Mouse (Mus musculus) brain, embryonic 18.5 days (tissue): ENCODE results near the gene Spop.

Source experiments
- DNase-seq: peaks from one replicate; pipeline ENCODE4 v3.0.0-alpha.2; 2012; ENCODE audit warnings: low read depth, low spot score

Spop gene

DNA sequence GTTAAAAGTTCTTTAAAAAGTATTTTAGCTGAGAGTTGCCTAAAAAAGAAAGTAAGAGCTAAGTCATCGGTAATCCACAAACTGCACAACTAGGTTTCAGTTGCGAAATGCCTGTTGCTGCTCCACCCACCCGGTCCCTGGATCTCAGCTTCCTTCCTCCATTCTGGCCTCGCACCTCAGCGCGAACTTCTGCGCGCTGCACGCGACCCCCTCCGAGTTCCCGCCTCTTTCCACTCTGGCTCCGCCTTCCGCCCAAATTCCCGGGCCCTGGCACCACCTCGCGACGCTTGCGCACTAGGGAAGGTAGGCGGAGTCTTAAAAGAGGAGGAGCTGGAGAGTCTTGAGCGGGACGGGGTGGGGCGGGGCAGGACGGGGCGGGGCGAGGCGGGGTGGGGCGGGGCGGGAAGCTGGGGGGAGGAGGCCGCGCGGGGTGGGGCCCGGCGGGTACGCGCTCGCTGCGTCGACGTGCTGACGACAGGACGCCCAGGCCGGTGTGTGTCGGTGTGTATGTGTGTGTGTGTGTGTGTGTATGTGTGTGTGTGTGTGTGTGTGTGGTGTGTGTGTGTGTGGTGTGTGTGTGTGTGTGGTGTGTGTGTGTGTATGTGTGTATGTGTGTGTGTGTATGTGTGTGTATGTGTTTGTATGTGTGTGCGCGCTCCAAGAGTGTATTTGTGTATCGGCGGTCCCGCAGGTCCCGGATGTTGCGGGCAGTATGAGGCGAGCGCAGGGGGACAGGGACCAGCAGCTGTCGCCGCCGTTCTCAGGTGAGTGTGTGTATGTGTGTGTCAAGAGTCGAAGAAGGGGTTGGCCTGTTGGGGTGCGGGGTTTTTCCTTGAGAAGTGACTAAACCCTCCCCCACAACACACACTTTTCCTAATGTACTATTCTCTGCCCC lies at the start of gene Spop:
Gene Spop, plus strand, starts transcription at position 440 of the 895 bp plus-strand sequence.
- peak; percentile 80 for DNase-seq

DNA sequence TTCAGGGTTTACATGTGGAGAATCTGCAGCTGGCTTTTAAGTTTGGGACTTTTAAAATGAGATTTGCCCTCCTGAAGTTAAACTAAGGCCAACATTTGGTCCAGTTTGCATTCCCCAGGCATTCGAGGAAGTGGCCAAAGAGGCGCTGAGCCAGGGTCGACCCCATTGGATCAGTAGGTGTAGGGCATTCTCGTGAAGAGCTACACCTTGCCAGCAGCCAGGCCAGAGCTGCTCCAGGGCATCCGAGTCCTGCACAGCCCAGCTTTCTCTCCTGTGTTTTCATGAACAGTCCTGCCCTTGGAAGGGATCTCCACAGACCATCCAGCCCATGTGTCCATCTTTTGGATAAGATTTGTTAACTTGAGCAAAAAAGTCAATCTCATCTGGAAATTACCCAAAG lies 49.5 kb upstream of the Spop start:
- DNase-seq: no peak

DNA sequence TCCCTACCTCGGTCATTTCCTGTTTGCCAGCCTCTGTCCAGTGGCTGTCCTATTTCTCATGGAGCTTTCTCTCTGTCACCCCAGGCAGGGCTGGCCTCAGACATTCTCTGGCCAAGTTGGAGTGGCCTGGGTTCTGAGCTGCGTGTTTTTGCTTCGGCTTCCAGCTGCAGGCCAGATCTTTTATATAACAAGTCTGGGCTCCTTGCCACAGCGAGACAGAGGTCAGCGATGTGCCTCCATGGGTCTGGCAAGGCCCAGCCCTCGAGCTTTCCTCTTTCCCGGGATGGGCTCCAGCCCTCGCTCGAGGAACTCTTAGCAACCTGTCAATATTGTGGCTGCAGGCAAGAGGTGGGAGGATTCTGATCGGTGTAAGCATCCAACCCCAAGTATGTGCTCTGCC lies 48.3 kb upstream of the Spop start:
- DNase-seq: peak; percentile 14

DNA sequence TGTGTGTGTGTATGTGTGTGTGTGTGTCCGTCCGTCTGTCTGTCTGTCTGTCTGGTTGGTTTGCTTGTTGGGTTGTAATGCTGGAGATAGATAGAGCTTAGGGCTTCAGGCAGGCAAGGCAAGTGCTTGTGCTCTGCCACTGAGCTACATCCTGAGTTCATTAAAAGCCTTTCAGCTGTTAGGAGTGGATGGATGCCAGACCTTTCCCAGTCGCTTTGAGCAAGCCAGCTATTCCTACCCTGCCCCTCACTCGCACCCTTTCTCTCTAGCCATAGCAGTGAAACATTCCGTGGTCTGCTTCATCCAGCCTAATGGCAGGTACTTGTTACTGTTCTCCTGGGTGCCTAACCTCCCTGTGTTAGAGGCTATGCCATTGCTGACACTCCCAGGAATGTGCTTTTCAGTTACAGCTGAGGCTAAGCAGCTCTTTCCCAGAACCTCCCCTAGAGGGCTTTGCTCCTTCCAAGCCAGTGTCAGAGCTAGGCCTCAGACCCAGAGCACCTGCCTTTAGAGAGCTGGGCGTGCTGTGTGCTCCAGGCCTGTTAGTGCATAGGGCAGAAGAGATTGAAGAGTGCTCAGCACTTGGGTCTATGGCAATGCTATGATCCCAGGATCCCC lies 47.5 kb upstream of the Spop start:
- DNase-seq: no peak

DNA sequence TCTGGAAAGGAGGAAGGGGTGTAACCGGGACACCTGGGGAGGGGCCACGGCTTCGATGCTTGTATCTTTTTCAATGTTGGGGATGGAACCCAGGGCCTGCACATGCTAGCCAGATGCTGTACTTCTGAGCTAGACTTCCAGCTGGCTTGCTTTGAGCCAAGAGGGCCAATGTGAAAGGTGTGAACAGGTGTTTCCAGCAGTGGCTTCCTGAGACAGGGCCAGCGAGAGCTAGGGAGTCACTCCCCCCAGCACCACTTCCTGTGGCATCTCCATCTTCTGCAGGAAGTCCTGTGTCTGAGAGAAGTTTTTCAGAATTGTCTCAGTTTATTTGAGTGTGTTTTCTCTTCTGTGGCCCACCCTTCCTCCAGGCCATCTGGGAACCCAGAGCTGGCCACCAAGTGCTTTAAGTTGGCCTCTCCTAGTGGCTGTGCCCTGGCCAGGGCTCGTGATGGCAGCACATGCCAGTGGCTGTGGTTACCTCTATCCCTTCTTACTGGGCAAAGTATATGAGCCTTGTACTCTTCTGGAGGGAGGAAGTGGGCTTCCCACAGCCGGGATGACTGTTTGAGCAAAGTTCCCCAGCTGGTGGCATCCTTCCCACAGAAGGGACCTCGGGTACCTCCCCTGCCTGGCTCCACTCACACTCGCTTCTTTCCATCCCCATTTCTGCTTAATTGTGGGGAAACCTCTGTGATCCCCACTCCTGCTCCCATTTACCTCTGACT lies 46.7 kb upstream of the Spop start:
- no peak for DNase-seq

DNA sequence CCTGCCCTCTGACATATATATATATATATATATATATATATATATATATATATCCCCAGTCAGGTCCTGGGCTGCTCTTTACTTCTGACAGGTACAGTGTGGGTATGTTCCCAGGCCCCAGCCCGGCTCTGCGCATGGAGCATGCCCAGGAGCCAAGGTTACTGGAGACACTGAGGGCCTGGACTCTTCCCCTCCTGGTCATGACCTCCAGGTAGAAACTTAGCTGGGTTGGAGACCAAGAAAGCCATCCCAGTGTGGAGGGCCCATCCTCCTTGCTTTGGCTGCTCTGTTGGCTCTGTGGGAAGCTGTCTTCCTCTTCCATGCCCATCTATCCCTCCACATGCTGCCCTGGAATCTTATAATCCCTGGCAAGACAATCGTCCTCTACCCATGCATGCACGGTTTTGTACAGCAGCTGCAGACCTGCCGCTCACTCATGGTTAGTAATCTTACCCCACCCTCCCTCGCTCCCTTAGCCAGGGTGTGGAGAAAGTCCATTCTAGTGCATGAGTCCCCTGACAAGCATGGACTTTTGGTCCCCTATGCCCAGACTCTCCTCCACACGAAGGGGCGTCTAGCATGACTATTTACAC lies 45.6 kb upstream of the Spop start:
- no peak for DNase-seq

DNA sequence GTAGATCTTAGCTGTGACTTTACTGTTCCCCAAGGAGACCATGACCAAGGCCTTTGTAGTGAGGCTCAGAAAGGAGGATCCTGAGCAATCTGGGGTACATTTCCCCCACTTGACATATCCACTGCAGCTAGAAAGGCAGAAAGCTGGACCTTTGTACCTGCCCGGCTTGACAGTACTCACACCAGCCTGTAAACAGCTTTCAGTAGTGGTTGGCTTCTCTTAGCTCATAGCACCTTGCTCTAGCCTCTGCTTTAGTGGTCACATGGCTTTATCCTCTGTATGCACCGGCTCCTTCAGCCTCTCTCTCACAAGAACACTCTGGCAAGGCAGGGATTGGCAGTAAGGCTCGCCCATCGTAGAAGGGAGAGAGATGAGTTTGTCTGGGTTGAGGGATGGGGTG lies 45.0 kb upstream of the Spop start:
- no peak for DNase-seq

DNA sequence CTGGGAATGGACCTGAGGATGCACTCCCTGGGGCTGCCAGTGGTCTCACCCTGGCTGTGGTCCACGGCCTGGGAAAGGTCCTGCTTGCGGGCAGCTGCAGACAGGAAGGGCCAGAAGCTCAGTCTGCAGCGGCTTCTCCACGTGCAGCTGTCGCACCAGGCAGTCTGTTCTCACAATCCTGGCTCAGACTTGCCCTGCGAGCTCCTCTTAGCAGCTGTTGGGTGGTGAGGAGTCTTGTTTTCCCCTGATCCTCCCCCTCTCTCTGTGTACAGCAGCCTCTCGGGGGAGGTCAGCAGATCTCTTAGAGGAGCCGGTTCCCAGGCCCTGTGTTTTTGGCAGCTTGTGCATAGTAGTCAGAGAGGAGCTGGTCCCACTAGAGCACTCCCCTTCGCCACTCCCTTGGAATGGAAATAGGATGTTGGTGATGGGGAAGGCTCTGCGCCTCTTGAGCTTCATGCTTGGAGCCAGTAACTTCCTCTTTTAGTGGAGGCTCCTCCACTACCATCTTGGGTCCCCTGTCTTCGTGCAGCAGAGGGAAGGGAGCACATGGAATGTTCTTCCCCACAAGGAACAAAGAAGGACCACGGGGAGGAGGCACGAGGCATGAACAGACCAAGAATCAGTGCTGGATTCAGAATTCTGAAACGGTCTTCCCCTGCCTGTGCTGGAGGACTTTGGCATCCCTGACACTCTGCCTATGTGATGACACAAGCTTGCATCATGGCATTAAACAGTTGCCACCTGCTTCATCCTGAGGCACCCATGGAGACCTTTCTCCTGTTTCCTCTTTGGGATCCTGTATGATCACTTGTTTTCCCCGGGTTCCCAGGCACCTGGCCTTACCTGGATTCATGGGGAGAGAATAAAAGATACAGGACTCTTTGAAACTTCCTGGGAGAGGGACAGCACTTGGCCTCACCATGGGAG lies 43.7 kb upstream of the Spop start:
- no peak for DNase-seq

DNA sequence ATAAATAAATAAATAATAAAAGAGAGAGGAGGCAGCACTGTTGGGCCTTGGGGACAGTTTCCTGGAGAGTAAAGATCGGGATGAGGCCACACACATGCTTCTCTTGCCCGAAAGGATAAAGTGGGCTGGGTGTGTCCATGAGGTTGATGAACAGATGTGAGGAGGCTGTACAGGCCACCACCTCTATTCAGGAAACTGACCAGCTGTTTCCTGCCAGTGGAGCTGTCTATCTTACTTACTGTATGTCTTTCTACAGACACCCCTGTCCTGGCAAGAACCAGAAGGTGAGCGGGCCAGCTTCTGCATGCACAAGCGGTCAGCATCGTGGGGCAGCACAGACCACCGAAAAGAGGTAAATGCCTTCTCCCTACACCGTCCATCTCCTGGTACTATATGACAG lies 42.7 kb upstream of the Spop start:
- DNase-seq: no peak

DNA sequence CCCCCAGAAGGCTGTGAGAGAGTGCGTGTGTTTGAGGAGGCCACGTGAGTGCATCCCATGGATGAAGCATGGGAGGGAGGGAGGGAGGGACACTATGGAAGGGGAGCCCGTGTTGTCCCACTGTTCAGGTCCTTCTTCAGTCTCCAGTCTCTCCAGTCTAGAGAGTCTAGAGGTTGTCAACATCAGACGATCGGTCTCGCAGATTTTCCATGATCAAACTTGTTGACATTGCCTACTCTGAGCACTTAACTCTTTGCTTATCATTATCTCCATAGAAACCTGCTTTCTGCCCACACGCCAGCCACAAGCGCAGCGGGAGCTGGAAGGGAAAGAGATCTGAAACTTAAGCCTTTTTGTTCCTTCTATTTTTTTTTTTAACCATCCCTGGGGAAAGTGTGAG lies 35.0 kb upstream of the Spop start:
- no peak for DNase-seq

DNA sequence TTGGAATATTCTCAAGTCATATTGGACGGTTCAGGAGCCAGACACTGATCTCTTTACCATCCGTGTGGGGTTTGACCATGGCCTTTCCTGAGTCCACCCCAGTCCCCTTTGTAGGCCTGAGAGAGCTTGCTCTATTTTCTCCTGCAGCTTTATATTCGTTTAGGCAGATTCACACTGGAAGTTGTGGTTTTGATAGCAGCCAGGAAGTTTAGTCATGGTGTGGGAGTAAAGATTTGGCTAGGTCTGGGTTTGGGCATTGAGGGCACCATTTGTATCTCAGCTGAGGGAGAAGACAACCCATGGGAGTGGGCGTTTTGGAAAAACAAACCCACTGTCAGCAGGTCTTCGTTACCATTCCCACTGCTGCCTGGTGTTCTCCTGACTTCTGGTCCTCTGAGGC lies 34.3 kb upstream of the Spop start:
- no peak for DNase-seq

DNA sequence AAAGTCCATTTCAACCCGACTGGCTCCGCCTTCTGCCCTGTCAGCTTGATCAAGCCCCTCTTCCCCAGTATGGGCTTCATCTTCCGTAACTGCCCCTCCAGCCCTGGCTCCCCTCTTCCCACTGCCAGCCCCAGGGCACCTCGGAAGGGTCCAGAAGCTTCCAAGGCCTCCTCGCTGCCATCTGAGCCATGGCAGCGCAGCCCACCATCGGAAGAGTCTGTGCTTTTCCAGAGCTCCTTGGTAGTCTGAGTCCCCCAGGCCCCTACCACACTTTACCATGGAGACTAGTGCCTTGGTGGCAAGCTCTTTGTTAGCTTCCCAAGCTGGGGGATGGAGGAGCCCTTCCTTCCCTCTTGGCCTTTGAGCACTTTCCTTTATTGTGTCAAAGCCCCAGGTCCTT lies 33.2 kb upstream of the Spop start:
- DNase-seq: no peak

DNA sequence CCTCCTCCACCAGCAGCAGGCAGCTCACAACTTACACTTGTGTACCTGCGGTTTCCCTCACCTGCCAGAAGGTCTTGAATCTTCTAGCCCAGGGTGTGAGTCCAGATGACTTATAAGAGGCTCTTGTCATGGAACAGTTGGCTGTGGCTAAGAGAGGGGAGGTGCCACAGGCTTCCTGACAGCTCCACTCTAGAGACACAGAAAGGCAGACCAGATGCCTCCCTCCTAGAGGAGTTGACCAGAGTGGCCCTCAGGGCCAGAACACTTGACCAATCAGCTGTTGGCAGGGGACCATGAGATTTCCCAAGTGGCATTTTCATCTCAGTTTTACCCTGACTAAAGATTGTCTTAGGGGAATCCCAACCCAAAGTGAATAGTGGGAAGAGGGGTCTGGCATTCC lies 32.7 kb upstream of the Spop start:
- DNase-seq: no peak

DNA sequence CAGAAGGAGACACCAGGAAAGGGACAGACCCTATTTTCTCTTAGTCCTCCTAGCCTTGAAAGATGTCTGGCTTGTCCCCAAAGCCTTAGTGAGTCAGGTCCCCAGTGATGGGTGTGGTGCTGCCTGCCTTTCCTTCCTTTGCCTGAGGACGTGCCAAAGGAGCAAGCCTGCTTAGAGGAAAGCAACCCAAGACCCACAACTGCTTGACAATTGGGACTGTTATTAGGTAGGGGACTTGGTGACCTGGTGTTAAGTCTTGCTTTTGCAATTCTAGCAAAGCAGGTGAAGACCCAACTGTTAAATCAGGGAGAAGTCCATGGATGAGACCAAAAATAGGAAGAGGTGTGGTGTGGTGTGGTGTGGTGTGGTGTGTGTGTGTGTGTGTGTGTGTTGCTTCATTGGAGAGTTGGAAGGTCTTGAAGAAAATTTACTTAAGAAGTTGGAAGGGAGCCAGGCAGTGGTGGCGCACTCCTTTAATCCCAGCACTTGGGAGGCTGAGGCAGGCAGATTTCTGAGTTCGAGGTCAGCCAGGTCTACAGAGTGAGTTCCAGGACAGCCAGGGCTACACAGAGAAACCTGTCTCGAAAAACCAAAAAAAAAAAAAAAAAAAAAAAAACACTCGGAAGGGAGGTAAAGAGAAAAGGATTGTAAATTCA lies 30.4 kb upstream of the Spop start:
- DNase-seq: no peak

DNA sequence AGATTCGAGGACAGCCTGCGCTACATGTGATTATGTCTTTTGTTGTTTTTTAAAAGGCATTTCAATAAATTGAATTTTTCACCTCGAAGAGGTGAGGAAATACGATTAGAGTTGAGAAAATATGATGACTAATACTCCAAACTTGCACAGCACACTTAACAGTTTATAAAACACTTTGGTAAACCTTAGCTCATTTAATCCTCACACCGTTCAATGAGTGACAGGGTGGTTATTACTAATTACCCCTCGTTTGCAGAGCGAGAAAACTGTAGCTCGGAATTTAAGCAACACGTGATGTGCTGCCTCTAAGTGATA lies 29.9 kb upstream of the Spop start:
- DNase-seq: no peak

DNA sequence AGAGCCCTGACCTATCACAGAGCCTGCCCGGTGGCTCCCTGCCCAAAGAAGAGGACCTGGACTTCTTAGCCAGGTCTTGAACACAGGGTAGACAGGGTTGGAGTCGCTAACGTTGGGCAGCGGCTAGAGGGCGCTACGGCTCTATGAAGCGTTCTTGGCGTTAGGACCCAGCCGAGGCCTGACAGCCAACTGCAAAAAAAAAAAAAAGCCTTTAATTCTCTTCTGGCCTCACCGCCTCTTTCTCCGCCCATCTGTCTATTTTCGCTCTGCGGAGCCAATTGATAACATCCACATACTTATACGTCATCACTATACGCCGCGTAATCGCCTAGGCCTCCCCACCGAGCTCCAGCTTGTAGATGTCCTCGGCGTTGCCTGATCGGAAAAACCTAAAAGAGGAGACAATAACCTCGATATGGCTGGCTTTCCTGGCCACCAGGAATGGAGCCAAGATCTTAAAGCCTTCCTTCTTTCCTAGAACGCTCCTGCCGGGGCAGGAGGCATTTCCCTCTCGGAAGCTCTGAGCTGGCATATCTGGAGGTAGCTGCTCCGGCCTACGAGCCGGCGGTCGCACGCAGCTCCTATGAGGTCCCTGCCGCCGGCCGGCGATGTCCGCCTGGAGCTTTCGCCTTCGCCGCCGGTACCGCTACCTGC lies 29.4 kb upstream of the Spop start, which contains the start of gene Slc35b1:
Gene Slc35b1, plus strand, starts transcription at position 374 of the 654 bp plus-strand sequence.
- DNase-seq: peak; percentile 99

DNA sequence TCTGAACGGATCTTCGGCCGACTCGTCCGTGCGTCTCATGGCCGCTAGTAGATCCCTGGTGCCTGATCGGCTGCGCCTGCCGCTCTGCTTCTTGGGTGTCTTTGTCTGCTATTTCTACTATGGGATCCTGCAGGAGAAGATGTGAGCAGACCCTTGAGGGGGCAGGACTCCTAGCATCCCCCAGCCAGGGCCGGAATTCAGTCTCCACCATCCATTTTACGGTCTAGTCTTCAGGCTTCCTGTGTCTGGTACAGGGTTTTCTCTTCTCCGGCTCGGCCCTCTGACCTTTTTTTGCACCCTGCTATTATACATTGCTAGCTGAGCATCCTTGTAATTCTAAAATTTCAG lies 28.9 kb upstream of the Spop start:
- no peak for DNase-seq

DNA sequence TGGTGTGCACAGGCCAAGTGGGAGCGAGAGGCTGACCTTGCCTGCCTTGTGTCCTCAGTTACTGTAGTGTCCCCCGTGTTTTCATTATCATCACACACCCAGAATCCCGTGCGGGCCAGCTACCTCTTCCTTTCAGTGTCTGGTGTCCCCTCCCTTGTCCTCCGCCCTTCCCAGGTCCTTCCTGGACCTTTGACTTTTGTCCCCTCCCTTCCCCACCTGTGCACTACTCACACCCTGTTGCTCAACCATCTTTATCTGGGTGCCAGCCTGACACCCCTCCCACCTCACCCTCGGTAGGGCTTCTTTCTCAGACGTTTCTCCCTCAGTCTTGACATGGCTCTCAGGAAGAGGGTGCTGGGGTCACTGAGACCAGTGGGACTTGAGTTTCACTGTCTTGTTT lies 26.5 kb upstream of the Spop start:
- no peak for DNase-seq

DNA sequence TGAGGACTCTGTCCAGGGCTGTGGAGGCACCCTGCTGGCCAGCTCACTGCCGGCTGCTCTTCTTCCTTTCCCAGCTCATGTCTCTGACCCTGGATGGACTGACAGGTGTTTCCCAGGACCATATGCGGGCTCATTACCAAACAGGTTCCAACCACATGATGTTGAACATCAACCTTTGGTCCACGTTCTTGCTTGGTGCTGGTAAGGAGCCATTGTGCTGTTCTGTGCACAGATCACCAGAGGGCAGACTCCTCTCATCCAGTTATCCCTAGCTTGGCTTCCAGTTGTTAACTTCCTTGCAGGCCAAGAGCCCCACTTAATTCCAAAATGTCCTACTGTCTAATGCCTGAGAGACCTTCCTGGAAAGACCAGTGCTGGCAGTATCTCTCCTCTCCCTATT lies 24.9 kb upstream of the Spop start:
- DNase-seq: no peak

DNA sequence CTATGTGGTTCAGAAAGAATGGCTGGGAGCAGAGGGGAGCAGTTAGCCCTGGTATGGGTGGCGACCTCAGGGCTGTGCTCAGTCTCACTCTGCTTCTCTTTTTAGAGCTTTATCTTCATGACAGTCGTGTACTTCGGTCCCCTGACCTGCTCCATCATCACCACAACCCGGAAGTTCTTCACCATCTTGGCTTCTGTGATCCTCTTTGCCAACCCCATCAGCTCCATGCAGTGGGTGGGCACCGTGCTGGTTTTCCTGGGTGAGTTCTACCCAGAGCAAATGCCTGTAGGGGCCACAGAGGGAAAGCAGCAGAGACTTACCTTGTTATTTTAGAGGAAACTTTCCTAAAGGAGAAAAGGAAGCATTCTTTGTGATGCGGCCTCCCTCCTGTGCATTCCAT lies 23.5 kb upstream of the Spop start:
- no peak for DNase-seq
